Mouse (Mus musculus): ENCODE data around the gene Dpp9. TPM values are rescaled to one million over a fixed set of nuclear protein-coding genes. Genes with fewer than 3 reads are reported as not detected.

Dpp9 gene
- total RNA-seq, 1 experiment from 2014 or later: 9.7 TPM

GRCm38 (mm10) chr17:56202476-56202875 is 16.2 kb downstream of the Dpp9 start:
- no peak for ATAC-seq (replicated peaks in 1 of 2; ENCODE audit: insufficient read depth in 1 of 2, low FRiP score in 2 of 2, low TSS enrichment in 1 of 2, low read depth in 1 of 2, poor library complexity in 2 of 2, severe bottlenecking in 2 of 2)

GRCm38 (mm10) chr17:56201642-56202041 is 17.1 kb downstream of the Dpp9 start:
- ATAC-seq (replicated peaks in 1 of 2; ENCODE audit: insufficient read depth in 1 of 2, low FRiP score in 2 of 2, low TSS enrichment in 1 of 2, low read depth in 1 of 2, poor library complexity in 2 of 2, severe bottlenecking in 2 of 2): no peak

GRCm38 (mm10) chr17:56200586-56200985 is 18.1 kb downstream of the Dpp9 start:
- no peak for ATAC-seq (replicated peaks in 1 of 2; ENCODE audit: insufficient read depth in 1 of 2, low FRiP score in 2 of 2, low TSS enrichment in 1 of 2, low read depth in 1 of 2, poor library complexity in 2 of 2, severe bottlenecking in 2 of 2)

GRCm38 (mm10) chr17:56196860-56197259 is 21.8 kb downstream of the Dpp9 start:
- peak in 1 of 2 experiments; percentile 35; a peak in 1 of 4 replicates for ATAC-seq (replicated peaks in 1 of 2; ENCODE audit: insufficient read depth in 1 of 2, low FRiP score in 2 of 2, low TSS enrichment in 1 of 2, low read depth in 1 of 2, poor library complexity in 2 of 2, severe bottlenecking in 2 of 2)

- no peak for ATAC-seq (replicated peaks in 1 of 2; ENCODE audit: insufficient read depth in 1 of 2, low FRiP score in 2 of 2, low TSS enrichment in 1 of 2, low read depth in 1 of 2, poor library complexity in 2 of 2, severe bottlenecking in 2 of 2)
These were observed 23.9 kb downstream of the Dpp9 start for GRCm38 (mm10) chr17:56194765-56195164.

GRCm38 (mm10) chr17:56194357-56194756 is 24.3 kb downstream of the Dpp9 start:
- ATAC-seq (replicated peaks in 1 of 2; ENCODE audit: insufficient read depth in 1 of 2, low FRiP score in 2 of 2, low TSS enrichment in 1 of 2, low read depth in 1 of 2, poor library complexity in 2 of 2, severe bottlenecking in 2 of 2): no peak

GRCm38 (mm10) chr17:56191266-56191665 is 27.4 kb downstream of the Dpp9 start:
- no peak for ATAC-seq (replicated peaks in 1 of 2; ENCODE audit: insufficient read depth in 1 of 2, low FRiP score in 2 of 2, low TSS enrichment in 1 of 2, low read depth in 1 of 2, poor library complexity in 2 of 2, severe bottlenecking in 2 of 2)

GRCm38 (mm10) chr17:56185281-56186141 is 33.2 kb downstream of the Dpp9 start:
- ATAC-seq (replicated peaks in 1 of 2; ENCODE audit: insufficient read depth in 1 of 2, low FRiP score in 2 of 2, low TSS enrichment in 1 of 2, low read depth in 1 of 2, poor library complexity in 2 of 2, severe bottlenecking in 2 of 2): no peak

- ATAC-seq (replicated peaks in 1 of 2; ENCODE audit: insufficient read depth in 1 of 2, low FRiP score in 2 of 2, low TSS enrichment in 1 of 2, low read depth in 1 of 2, poor library complexity in 2 of 2, severe bottlenecking in 2 of 2): peak; percentile 97
These were observed 35.0 kb downstream of the Dpp9 start, which contains the start of gene Mydgf for GRCm38 (mm10) chr17:56183658-56184103. Mydgf (minus strand) TSS chr17:56183920.

GRCm38 (mm10) chr17:56182975-56183657 is 35.6 kb downstream of the Dpp9 start:
- ATAC-seq (replicated peaks in 1 of 2; ENCODE audit: insufficient read depth in 1 of 2, low FRiP score in 2 of 2, low TSS enrichment in 1 of 2, low read depth in 1 of 2, poor library complexity in 2 of 2, severe bottlenecking in 2 of 2): peak; percentile 6 to 23; a peak in 2 of 4 replicates

GRCm38 (mm10) chr17:56175416-56175815 is 43.3 kb downstream of the Dpp9 start:
- ATAC-seq (replicated peaks in 1 of 2; ENCODE audit: insufficient read depth in 1 of 2, low FRiP score in 2 of 2, low TSS enrichment in 1 of 2, low read depth in 1 of 2, poor library complexity in 2 of 2, severe bottlenecking in 2 of 2): no peak

- ATAC-seq (replicated peaks in 1 of 2; ENCODE audit: insufficient read depth in 1 of 2, low FRiP score in 2 of 2, low TSS enrichment in 1 of 2, low read depth in 1 of 2, poor library complexity in 2 of 2, severe bottlenecking in 2 of 2): no peak
These were observed 45.2 kb downstream of the Dpp9 start for GRCm38 (mm10) chr17:56173401-56174046.

GRCm38 (mm10) chr17:56171881-56172280 is 46.8 kb downstream of the Dpp9 start:
- ATAC-seq (replicated peaks in 1 of 2; ENCODE audit: insufficient read depth in 1 of 2, low FRiP score in 2 of 2, low TSS enrichment in 1 of 2, low read depth in 1 of 2, poor library complexity in 2 of 2, severe bottlenecking in 2 of 2): no peak

GRCm38 (mm10) chr17:56171456-56171855 is 47.2 kb downstream of the Dpp9 start:
- ATAC-seq (replicated peaks in 1 of 2; ENCODE audit: insufficient read depth in 1 of 2, low FRiP score in 2 of 2, low TSS enrichment in 1 of 2, low read depth in 1 of 2, poor library complexity in 2 of 2, severe bottlenecking in 2 of 2): no peak

- no peak for ATAC-seq (replicated peaks in 1 of 2; ENCODE audit: insufficient read depth in 1 of 2, low FRiP score in 2 of 2, low TSS enrichment in 1 of 2, low read depth in 1 of 2, poor library complexity in 2 of 2, severe bottlenecking in 2 of 2)
These were observed 48.1 kb downstream of the Dpp9 start for GRCm38 (mm10) chr17:56170636-56171035.

- no peak for ATAC-seq (replicated peaks in 1 of 2; ENCODE audit: insufficient read depth in 1 of 2, low FRiP score in 2 of 2, low TSS enrichment in 1 of 2, low read depth in 1 of 2, poor library complexity in 2 of 2, severe bottlenecking in 2 of 2)
These were observed 48.9 kb downstream of the Dpp9 start for GRCm38 (mm10) chr17:56169830-56170229.

- no peak for ATAC-seq (replicated peaks in 1 of 2; ENCODE audit: insufficient read depth in 1 of 2, low FRiP score in 2 of 2, low TSS enrichment in 1 of 2, low read depth in 1 of 2, poor library complexity in 2 of 2, severe bottlenecking in 2 of 2)
These were observed 53.0 kb downstream of the Dpp9 start for GRCm38 (mm10) chr17:56165671-56166070.

- ATAC-seq (replicated peaks in 1 of 2; ENCODE audit: insufficient read depth in 1 of 2, low FRiP score in 2 of 2, low TSS enrichment in 1 of 2, low read depth in 1 of 2, poor library complexity in 2 of 2, severe bottlenecking in 2 of 2): no peak
These were observed 54.2 kb downstream of the Dpp9 start for GRCm38 (mm10) chr17:56164510-56164909.
